20 mouse cellular contexts compared by ENCODE assay signal in genomic region chr6:76007783-76008406, GRCm38 (mm10).
"Had no signal": no experiment of that assay in that cellular context is flagged by ENCODE, and none has a peak within 500 bp of the region (broad histone marks: within the 10 kb centered on the region; RNA-seq: fewer than 3 reads in every experiment).

No protein-coding gene starts in this region.

- H3K36me3 ChIP-seq: kidney, embryonic 15.5 days; limb, embryonic 12.5 days; limb, embryonic 15.5 days; neural tube, embryonic 12.5 days; neural tube, embryonic 15.5 days had no signal

- H3K27ac ChIP-seq: kidney, embryonic 15.5 days; limb, embryonic 12.5 days; limb, embryonic 15.5 days; liver, embryonic 14.5 days; macrophage; neural tube, embryonic 12.5 days; neural tube, embryonic 15.5 days; stomach, postnatal 0 days had no signal

- H3K9me3 ChIP-seq: kidney, embryonic 15.5 days; limb, embryonic 12.5 days; limb, embryonic 15.5 days; neural tube, embryonic 12.5 days; neural tube, embryonic 15.5 days had no signal

- H3K4me1 ChIP-seq: kidney, embryonic 15.5 days; limb, embryonic 12.5 days; limb, embryonic 15.5 days; neural tube, embryonic 12.5 days; neural tube, embryonic 15.5 days had no signal

- H3K4me3 ChIP-seq: kidney, embryonic 15.5 days; limb, embryonic 12.5 days; limb, embryonic 15.5 days; neural tube, embryonic 12.5 days; neural tube, embryonic 15.5 days had no signal

- H3K4me2 ChIP-seq: kidney, embryonic 15.5 days; limb, embryonic 12.5 days; limb, embryonic 15.5 days; liver, embryonic 11.5 days; lung, embryonic 14.5 days; neural tube, embryonic 12.5 days; neural tube, embryonic 15.5 days had no signal

- ATAC-seq: liver, postnatal 0 days; lung, postnatal 0 days had no signal

- H3K9ac ChIP-seq: kidney, embryonic 15.5 days; limb, embryonic 12.5 days; limb, embryonic 15.5 days; liver, embryonic 14.5 days; liver, postnatal 0 days; lung, embryonic 14.5 days; neural tube, embryonic 12.5 days; neural tube, embryonic 15.5 days had no signal

- H3K27me3 ChIP-seq: kidney, embryonic 15.5 days; limb, embryonic 12.5 days; limb, embryonic 15.5 days; neural tube, embryonic 12.5 days; neural tube, embryonic 15.5 days had no signal

- DNase-seq: kidney, adult 8-10 months; kidney, postnatal 10 days; kidney, postnatal 36 days; left cerebral cortex, postnatal 4 days; liver, postnatal 0 days; lung, embryonic 14.5 days; right cerebral cortex, adult 18-20 months; right cerebral cortex, postnatal 14 days; right cerebral cortex, postnatal 4 days; thymus, postnatal 25 days had no signal
